Mouse (Mus musculus) embryo, embryonic 11.5 days (tissue): ENCODE measurements around the gene Nupl2.

ENCODE experiments used
- DNase-seq: peaks from one replicate; pipeline ENCODE4 v3.0.0-alpha.2; 2012; ENCODE audit warnings: low read depth, low spot score

Gene Nupl2

DNA sequence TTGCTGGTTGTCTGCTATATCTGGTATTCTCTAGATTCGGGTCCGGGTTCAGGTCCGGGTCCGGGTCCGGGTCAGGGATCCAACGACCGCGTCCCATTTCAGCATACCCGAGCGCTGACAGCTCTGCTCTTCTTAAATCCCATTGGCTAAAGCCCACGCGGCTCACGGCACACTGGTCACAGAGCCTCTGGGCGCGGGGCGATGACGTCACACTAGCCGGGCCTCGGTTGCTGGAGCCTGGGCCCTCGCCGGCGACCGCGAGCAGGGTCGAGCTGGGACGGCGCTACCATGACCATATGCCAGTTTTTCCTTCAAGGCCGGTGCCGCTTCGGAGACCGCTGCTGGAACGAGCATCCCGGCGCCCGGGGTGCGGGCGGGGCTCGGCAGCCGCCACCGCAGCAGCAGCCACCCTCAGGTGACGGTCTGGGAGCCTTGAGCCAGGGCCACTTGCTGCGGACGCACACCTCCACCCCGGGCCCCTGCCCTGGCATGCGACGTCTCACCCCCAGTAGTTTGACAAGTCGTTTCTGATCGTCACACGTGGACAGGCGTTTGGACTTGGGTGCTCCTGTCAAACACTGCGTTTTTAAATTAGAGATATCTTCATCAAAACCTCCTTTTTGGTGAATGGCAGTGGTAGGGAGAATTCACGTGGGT lies at the start of gene Nupl2:
Gene Nupl2 (plus strand): TSS at position 175 of the 657 bp plus-strand sequence.
- peak; percentile 93 for DNase-seq

DNA sequence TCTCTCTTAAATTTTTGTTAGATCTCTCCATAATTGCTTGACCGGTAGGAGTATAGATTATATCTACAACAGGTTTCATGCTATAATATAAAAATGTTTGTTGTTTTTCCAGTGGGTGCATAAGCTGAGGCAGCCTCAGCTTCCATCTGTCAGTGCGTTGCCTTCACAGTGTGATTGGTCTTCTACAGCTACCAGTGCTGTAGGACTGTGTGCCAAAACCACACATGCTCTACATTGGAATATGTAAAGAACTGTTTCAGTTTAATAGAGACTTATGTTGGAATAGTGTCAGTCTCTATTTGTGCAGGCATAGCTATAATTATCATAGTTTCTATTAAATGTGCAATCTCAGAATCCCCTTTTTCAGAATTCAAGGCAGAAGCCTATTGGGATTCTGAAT lies 42.5 kb upstream of the Nupl2 start:
- no peak for DNase-seq

DNA sequence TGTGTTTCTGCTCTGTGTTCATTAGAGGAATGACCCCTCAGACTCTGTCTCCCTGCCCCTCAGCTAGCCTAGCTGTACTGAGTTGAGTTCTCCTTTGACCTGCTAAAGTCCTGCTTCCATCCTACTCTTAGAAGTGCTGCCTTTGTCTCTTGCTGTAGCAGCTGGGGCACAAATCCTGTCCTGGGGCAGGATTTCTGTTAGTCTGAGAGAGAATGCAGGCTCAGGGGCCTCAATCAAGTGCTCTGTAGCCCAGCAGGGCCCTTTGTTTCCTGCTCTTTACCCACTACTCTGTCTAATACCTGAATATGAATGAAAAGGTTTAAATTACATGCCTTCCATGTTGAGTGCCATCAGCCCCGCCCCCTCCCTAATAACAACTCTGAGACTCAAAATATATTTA lies 40.6 kb upstream of the Nupl2 start:
- DNase-seq, result no peak

DNA sequence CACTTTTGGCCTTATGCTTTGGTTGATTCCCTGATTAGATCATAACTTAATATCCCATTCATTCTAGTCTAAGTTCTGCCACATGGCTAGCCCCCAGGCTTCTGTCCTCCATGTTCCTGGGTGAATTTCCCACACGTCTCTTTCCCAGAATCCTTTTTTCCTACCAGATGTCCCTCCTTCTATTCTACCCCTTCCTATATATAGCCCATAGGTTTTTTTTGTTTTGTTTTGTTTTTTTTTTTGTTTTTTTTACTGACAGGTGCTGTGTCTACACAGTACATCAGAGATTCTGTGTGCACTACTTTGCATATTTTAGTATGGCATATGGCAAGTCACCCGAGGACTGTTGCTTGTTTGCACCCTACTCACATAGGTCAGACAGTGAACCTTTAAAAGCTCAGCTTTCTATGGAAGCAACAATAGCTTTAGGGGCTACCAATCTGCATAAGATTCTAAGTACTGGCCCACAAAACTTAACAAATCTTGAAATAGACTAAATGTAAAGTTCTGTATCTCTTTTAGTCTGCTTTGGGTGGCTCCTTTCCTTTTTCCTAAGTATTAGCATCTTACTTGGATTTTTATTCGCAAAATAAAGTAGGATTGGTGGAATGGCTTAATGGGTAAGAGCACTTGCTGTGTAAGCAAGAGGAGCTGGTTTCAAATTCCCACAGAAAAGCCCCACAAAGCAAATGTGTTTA lies 40.0 kb upstream of the Nupl2 start:
- DNase-seq, result no peak

DNA sequence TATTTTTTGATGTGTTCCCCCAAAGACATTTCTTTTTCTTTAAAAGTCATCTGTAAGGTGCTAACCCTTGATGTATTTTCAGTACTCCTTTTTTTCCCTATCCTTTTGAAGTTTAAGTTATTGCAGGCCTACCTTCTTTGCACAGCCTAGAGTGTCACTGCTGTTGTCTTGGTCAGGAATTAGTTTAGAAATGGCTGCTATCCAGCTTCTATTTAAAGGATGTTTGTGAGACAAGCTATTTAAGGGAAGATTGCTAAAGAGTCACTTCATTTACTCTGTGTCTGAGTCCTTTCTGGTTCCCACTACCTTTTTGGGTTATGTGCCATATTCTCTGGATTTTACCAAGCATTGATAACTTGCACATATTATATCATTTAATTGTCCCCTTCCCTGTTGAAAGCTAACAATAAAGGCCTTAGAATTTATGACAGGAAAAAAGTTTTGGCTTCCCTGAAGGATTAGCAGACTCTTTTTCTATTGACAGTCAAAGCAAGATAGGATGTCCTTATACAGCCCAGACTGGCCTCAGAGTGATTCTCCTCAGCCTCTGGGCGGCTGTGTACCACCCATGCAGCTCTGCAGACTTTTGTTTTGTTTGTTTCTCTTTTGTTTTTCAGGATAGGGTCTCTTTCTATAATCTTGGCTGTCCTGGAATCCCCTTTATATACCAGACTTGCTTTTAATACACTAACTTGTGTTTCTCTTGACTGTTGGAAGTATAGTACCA lies 38.7 kb upstream of the Nupl2 start:
- no peak for DNase-seq

DNA sequence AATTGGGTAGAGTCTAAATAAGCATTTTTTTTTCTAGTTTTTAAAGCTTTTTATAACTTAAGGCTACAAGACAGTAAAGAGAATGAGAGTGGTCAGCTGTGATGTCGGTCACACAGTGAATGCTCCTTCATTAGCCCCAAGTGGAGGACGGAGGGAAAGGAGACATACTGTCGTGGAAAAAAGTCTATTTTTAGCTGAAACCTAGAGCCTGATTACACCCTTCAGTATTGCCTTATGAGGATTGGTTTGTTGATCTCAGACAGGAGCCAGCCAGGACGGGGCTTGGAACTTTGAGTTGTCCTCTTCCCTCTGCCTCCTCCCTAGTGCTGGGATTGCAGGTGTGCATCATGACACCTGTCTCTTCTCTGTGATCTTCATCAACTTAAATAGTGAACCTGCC lies 37.8 kb upstream of the Nupl2 start:
- DNase-seq, result no peak

DNA sequence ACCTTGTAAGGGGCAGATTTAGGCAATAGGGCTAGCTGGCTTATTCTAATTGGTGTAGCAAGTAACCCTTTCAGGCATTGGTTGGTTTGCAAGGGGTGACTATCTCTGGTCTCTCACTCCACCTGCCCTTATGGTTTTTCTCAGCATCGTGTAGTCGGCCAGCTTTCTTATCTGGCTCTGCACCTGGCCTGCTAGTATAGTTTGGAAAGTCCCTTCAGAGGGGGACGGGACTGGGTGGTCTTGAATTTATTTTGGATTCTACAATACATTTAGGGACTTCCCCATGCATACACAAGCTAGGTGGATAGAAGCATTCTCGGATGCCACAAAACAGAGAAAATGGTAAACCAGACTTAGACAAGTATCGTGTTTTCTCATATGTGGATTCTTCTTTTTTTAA lies 17.8 kb upstream of the Nupl2 start:
- DNase-seq, result no peak

DNA sequence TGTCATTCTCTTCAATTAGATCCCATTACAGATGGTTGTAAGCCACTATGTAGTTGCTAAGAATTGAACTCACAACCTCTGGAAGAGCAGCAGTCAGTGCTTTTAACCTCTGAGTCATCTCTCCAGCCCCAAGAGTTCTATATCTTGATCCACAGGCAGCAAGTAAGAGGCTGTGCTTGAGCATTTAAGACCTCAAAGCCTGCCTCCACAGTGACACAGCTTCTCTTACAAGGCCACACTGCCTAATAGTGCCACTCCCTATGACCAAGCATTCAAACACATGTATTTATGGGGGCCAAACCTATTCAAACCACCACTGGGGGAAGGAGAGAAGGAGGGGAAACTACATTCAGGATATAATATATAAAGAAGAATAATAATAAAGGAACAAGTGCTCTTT lies 12.6 kb upstream of the Nupl2 start:
- no peak for DNase-seq

DNA sequence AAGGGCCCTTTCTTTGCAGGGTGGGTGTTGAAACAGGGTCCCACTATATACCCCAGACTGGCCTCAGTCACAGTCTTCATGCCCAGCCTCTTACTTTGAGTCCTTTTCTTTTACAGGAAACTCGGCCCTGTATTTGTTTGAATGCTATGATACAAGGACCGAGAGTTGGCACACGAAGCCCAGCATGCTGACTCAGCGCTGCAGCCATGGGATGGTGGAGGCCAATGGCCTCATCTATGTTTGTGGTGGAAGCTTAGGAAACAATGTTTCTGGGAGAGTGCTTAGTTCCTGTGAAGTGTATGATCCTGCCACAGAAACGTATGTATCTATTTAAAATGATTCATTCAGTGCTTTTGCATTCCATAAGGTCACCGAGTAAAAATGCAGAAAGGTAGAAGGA lies 8.0 kb upstream of the Nupl2 start:
- no peak for DNase-seq

DNA sequence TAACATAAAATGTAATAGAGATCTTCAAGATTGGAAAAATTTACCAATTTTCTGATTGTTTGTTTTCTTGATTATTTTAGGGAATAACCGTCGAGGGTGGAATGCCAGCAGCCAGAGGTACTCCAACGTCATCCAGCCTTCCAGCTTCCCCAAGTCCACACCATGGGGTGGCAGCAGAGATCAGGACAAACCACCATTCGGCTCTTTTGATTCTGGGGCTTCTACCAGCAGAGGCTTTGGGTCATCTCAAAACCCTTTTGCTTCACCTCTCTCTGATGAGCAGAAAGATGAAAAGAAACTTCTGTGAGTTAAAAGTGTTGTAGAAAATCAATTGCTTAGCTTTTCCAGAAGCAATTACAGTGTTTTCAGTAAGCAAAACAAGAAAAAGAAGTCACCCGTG lies 2.5 kb downstream of the Nupl2 start:
- no peak for DNase-seq

DNA sequence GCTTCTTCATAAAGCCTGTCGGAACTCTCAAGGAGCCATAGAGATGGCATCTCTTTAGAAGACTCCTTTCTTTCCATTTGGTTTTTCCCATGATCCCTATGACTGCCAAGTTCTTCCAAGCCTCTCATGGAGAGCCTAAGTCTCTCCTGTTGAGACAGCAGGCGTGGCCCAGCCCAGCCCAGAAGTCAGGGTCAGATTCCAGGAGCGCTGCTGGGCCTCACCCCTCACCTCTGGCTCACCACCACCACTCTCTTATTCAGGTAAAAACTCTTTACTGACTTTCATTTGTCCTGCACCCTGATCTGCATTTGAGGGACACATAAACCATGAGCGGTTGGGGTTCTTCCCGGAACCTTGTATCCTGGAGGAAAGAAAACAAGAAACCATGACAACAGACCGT lies 5.1 kb downstream of the Nupl2 start:
- no peak for DNase-seq

DNA sequence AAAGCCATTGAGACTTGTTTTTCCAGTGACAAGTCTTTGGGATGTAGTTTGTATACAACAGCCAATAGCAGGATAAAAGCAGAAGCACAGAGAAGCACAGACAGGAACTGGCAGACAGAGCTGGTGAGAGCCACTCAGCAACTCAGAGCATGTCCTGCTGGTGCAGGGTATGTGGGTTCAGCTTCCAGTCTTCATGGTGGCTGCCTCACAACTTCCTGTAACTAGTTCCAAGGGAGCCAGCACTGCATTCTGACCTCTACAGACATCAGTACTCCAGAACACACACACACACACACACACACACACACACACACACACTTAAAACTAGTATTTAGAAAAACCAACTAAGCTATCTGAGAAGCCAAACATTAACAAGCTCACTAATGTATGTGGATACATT lies 7.3 kb downstream of the Nupl2 start:
- no peak for DNase-seq

DNA sequence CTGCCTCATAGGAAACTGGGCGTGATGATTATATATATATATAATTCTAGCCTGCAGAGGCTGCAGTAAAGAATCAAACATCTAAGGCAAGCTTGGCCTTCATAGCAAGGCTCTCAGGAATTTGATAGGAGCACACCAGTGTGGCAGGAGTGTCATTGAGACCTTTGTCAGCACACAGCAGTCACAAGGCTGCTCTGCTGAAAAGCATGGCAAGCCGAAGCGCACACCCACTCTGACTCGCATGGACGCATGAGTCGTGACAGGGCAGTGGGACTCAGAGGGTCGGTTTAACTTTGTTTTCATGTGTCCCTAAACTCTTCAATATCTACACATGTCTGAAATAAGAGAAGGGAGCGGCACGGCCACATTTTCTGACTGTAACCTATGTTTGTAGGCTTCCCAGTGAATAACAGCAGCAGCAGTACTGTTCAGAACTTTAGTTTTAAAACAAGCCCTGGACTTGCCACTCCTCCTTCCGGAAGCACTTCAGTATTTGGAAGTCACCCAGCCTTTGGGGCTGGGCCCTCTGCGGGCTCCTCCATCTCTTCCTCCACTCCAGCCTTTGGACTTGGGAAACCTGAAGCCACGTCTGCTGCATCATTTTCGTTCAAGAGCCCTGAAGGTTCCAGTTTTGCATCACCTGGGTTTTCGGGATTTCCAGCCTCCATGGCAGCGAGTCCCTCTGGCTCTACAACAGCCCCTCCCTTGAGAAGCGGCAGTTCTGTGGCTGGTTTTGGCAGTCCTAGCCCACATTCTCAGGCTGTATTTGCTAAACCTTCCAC lies 16.9 kb downstream of the Nupl2 start:
- no peak for DNase-seq

DNA sequence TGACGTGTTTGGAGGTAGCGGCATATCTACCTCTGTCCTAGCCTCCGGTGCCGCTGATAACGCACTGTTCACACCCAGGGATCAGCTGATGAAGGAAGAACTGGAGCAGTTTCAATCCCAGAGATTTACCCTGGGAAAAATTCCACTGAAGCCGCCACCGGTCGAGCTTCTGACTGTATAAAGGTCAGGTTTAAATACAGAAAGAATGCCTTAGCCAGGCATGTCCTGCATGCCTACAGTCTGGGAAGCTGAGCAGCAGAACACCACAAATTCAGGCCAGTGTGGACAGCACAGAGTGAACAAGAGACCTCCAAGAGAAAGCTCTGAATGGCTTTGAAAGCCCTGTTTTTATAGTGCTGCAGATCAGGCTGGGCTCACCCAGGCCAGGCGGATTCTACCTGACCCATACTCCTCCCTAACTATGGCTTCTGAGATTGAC lies 17.6 kb downstream of the Nupl2 start:
- DNase-seq, result no peak

DNA sequence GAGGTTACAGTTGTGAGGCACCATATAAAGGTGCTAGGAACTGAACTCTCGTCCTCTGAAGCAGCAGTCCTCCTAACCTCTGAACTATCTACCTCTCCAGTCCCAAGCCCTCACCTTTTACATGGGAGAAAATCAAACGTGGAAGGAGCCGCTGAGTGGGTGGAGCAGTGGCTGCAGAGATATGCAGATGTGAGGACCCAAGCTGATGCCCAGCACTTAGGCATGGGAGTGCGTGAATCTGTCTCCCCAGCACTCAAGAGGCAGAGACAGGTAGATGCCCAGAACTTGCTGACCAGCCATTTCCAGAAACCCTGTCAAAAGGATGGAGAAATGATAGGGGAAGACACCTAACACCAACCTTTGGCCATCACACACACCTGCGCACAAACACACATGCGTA lies 18.3 kb downstream of the Nupl2 start:
- DNase-seq, result no peak

DNA sequence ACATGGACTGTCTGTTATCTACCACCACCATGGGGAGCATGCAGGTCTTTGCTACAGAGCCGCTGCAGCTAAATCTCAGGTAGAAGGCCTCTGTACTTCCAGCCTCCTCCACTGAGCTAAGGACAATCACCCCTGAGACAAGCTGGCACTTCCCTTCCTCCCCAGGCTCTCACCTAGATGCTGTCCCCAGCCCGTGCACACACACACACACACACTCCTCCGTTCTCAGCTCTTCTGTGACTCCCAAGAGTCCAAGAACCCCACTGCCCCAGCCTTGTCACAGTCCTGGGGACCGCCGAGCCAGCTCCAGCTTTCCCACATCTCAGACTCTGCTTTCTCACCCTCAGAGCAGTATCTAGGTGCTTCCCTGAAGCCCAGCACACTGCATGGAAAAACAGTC lies 19.2 kb downstream of the Nupl2 start:
- DNase-seq, result no peak

DNA sequence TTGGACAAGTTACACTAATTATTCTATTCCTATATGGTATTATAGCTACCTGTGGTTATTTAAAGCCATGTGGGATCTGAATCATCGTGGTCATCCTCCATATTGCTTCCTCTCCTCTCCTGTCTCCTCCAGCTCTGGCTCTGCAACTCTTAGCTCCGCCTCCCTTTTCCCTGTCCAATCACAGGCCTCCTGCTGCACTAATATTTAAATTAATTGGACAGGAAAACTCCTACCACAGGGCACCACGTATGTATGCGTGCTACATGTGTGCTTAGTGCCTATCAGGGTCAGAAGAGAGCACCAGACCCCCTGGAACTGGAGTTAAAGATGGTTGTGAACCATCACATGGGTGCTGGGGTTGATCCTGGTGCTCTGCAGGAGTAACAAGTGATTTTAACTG lies 23.7 kb downstream of the Nupl2 start:
- DNase-seq, result no peak

DNA sequence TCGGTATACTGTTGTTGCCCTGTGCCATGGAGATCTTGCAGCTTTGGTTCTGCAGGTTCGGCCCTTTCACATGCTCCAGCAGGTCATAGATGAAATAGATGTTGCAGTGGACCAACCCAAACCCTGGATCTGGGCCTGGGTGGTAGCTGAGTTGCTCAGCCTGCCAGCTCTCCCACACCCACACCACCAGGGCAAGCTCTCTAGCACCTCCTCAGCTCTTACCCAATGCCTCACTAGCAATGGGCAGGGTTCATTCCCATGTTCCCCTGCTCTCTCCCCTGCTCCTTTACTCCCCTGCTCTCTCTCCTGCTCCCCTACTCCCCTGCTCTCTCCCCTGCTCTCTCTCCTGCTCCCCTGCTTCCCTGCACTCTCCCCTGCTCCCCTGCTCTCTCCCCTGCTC lies 27.1 kb downstream of the Nupl2 start:
- no peak for DNase-seq

DNA sequence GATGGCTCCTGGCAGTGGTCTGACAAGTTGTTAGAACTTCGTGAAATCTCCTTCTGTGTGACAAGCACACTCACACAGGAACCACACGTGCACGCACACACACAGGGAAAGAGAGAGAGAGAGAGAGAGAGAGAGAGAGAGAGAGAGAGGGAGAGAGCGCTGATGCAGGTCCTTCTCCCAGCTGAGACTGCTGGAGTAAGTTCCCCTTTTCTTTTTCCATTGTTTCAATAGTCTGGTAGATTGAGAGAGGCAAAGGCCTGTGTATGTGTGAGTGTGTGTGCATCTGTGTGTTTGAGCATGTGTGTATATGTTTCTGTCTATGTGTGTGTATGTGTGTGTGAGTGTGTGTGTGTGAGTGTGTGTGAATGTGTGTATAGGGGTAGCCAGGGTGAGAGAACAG lies 36.2 kb downstream of the Nupl2 start:
- DNase-seq, result no peak

DNA sequence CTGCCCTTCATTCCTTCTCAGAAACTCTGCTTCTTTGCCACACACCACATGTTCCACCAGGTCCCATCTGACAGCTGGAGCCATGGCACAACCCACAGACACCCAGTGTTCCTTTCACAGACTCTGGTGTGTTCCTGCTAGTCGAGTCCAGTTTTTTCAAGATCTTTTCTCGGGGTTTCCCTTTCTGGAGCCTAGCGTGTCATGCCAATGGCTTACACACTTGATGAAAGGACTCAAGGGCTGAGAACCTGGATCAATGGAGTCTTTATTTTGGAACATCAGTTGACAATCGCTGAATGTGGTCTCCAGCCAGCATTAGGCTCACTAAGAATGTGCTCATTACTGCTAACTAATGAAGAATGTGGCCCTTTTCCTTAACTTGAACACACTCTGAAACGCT lies 37.7 kb downstream of the Nupl2 start:
- no peak for DNase-seq

DNA sequence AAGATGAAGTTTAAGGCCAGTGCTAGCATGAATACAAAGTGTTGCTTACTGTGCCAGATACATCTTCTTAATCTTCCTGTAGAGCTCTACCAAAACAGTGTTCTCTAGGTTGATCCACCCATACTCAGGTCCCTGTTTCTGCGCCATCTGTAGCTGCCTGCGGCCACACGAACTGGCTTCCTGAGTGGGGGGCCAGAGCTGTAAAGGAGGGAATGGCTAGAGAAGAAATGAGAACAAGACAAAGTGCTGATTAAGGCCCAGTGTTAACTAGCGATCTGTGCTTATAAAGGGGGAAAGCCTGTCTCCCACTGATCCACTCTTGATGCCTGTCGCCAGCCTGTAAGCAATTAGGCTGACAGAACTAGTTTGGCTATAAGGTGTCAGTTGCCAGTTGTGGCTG lies 38.5 kb downstream of the Nupl2 start:
- no peak for DNase-seq

DNA sequence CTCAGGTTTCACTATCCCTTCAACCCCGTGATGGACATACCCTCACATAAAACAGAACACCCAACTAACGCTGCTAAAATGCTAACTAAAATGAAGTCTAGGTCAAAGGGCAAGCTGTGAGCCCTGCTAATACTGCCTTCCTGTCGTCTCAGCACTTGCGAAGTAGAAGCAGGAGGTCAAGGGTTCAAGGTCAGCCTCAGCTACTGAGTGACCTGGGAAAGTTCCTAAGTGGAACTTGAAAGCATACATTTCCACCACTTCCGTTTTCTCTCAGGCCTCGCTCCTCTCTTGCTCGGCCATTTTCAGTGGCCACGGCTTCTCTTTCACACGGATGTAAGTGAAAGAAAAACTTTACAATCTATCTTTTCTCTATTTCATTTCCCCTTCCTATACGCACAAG lies 43.2 kb downstream of the Nupl2 start:
- no peak for DNase-seq
